Mouse (Mus musculus) kidney, postnatal 36 days (tissue): Measurements from ENCODE around the gene Ang6.
"Not testable (repeated sequence)": the region's sequence is repeated elsewhere in the genome, so short reads cannot be mapped to it uniquely, and the experiment has no call there.

Experiments
- DNase-seq, 2 experiments: peaks; one replicate each; pipeline ENCODE4 v3.0.0; 2021 to 2022; ENCODE audit warnings: mixed read lengths in 2 of 2

Ang6 gene

GRCm38 (mm10) chr14:44002169-44002568 lies at the start of gene Ang6:
TSS of gene Ang6 (minus strand) at chr14:44002269.
- no peak for DNase-seq

- not testable (repeated sequence) for DNase-seq
Observed at GRCm38 (mm10) chr14:44046567-44046966, 44.5 kb upstream of the Ang6 start.

- not testable (repeated sequence) for DNase-seq
Observed at GRCm38 (mm10) chr14:44031828-44032227, 29.8 kb upstream of the Ang6 start.

GRCm38 (mm10) chr14:44009686-44010085 lies 7.6 kb upstream of the Ang6 start:
- not testable (repeated sequence) for DNase-seq

- DNase-seq = not testable (repeated sequence)
Observed at GRCm38 (mm10) chr14:44008021-44008420, 6.0 kb upstream of the Ang6 start.

- DNase-seq = no peak
Observed at GRCm38 (mm10) chr14:44001600-44001999, 469 bp downstream of the Ang6 start.

GRCm38 (mm10) chr14:43998455-43999000 lies 3.5 kb downstream of the Ang6 start:
- not testable (repeated sequence) for DNase-seq

GRCm38 (mm10) chr14:43987404-43987803 lies 14.7 kb downstream of the Ang6 start:
- peak; percentile 48 to 86 for DNase-seq

- DNase-seq = no peak
Observed at GRCm38 (mm10) chr14:43986147-43986546, 15.9 kb downstream of the Ang6 start.

- peak; percentile 28 to 77 for DNase-seq
Observed at GRCm38 (mm10) chr14:43983897-43984296, 18.2 kb downstream of the Ang6 start.

- DNase-seq = no peak
Observed at GRCm38 (mm10) chr14:43983454-43983853, 18.6 kb downstream of the Ang6 start.

- DNase-seq = not testable (repeated sequence)
Observed at GRCm38 (mm10) chr14:43956769-43957168, 45.3 kb downstream of the Ang6 start, which contains the start of gene Ang5. TSS of gene Ang5 (plus strand) at chr14:43957069.

- not testable (repeated sequence) for DNase-seq
Observed at GRCm38 (mm10) chr14:43955074-43955473, 47.0 kb downstream of the Ang6 start.

- DNase-seq = not testable (repeated sequence)
Observed at GRCm38 (mm10) chr14:43953382-43953781, 48.7 kb downstream of the Ang6 start.
